Mouse (Mus musculus): ENCODE measurements around the gene Dguok. TPM values are rescaled to one million over a fixed set of nuclear protein-coding genes. Genes with fewer than 3 reads are reported as not detected.

Gene Dguok
- total RNA-seq (2012; rRNA removed): 11.1 and 11.5 TPM in 2 replicates
- 14.6 and 16.7 TPM in 2 replicates for total RNA-seq (2014; rRNA removed)
- polyA plus RNA-seq (2012; ENCODE audit: insufficient read length, low read depth): 8.0 and 8.7 TPM in 2 replicates

- Histone ChIP-seq H3K27ac (ENCODE audit: insufficient read depth, low read depth) (peak within 1 kb of the TSS; percentile 96), H3K27me3 (replicated peaks) (no peaks in the 10 kb centered on the region), H3K36me3 (replicated peaks in 1 of 2; ENCODE audit: control insufficient read depth in 1 of 2, insufficient read depth in 1 of 2, low read length in 1 of 2) (peaks cover 0 to 14% of the 10 kb centered on the region in 2 experiments), H3K9ac (ENCODE audit: insufficient read depth, low read depth) (peak within 1 kb of the TSS; percentile 74), H3K9me3 (replicated peaks; ENCODE audit: low read length) (no peaks in the 10 kb centered on the region), H3K79me2 (replicated peaks; ENCODE audit: control insufficient read depth, extremely low read depth, insufficient read depth, poor library complexity, severe bottlenecking) (no peaks in the 10 kb centered on the region; the same call in 1 of the 2 replicates), H3K4me2 (ENCODE audit: insufficient read depth, low read depth, poor library complexity, severe bottlenecking) (peak within 1 kb of the TSS; percentile 84), H3K4me3 (replicated peaks in 1 of 3; ENCODE audit: low read depth in 2 of 3, low read length in 2 of 3, poor library complexity in 1 of 3) (peak within 1 kb of the TSS; percentile 62 to 84 (median 73)), H3K4me1 (ENCODE audit: control insufficient read depth in 1 of 2, insufficient read depth in 2 of 2) (peaks cover 17 to 48% of the 10 kb centered on the region in 2 experiments)
- dilution Hi-C loops (cut with MboI; ENCODE audit: extremely low pct_ligation_motif_present, extremely low pct_unique_long_range_greater_than_20kb, low sequenced_read_pairs): no loop called here
- in situ Hi-C loops (cut with MboI; ENCODE audit: low pct_ligation_motif_present, low pct_unique_long_range_greater_than_20kb, low sequenced_read_pairs): loop anchor here (5.0 kb wide), 1 partner anchor 154 kb away; no protein-coding TSS in a partner anchor
- DNase-seq (ENCODE audit: extremely low read depth): peak; percentile 99
- TF ChIP-seq ETS1 (conservative IDR thresholded peaks at IDR 0.05; ENCODE audit: low read depth, low read length) (peak; percentile 67), TBP (conservative IDR thresholded peaks at IDR 0.05; ENCODE audit: low read depth, low read length) (peak; percentile 80), CTCF (conservative IDR thresholded peaks at IDR 0.05 in 1 of 2, IDR thresholded peaks at IDR 0.05 in 1 of 2; ENCODE audit: low read depth in 2 of 2, low read length in 2 of 2) (no peak), MEF2A (IDR thresholded peaks at IDR 0.05; ENCODE audit: borderline replicate concordance, low read depth, low read length) (peak; percentile 90), MAFK (IDR thresholded peaks at IDR 0.05; ENCODE audit: insufficient replicate concordance, low read length) (0 out of 2 replicates have a peak, but pooled peaks have one; percentile 25), USF2 (conservative IDR thresholded peaks at IDR 0.05; ENCODE audit: low read depth, low read length) (no peak), SMC3 (IDR thresholded peaks at IDR 0.05; ENCODE audit: low read depth, low read length) (no peak), USF1 (IDR thresholded peaks at IDR 0.05; ENCODE audit: low read depth, low read length) (peak; percentile 25; the same call in 1 of the 2 replicates), MAX (IDR thresholded peaks at IDR 0.05; ENCODE audit: low read length) (peak; percentile 91), POLR2A (IDR thresholded peaks at IDR 0.05; ENCODE audit: low read depth, low read length) (peak; percentile 94), RCOR1 (conservative IDR thresholded peaks at IDR 0.05; ENCODE audit: low read depth, low read length) (peak; percentile 89), JUND (conservative IDR thresholded peaks at IDR 0.05; ENCODE audit: low read depth, low read length) (no peak), MXI1 (IDR thresholded peaks at IDR 0.05; ENCODE audit: low read depth, low read length) (peak; percentile 96), RAD21 (IDR thresholded peaks at IDR 0.05; ENCODE audit: low read depth, low read length) (no peak), MAZ (IDR thresholded peaks at IDR 0.05; ENCODE audit: low read depth, low read length) (peak; percentile 80), E2F4 (IDR thresholded peaks at IDR 0.05; ENCODE audit: insufficient replicate concordance, low read depth, low read length) (no peak), BHLHE40 (IDR thresholded peaks at IDR 0.05; ENCODE audit: low read depth, low read length) (peak; percentile 23; the same call in 1 of the 2 replicates), HCFC1 (IDR thresholded peaks at IDR 0.05; ENCODE audit: low read depth, low read length) (peak; percentile 94), ZC3H11A (IDR thresholded peaks at IDR 0.05; ENCODE audit: low read depth, low read length) (no peak), UBTF (IDR thresholded peaks at IDR 0.05; ENCODE audit: low read depth, low read length) (peak; percentile 78; the same call in 1 of the 2 replicates), ZKSCAN1 (IDR thresholded peaks at IDR 0.05; ENCODE audit: borderline replicate concordance, low read depth, low read length) (no peak), JUN (IDR thresholded peaks at IDR 0.05; ENCODE audit: insufficient read depth, low read depth, low read length) (no peak), CHD1 (IDR thresholded peaks at IDR 0.05; ENCODE audit: low read depth, low read length) (peak; percentile 90; the same call in 1 of the 2 replicates), IRF4 (IDR thresholded peaks at IDR 0.05; ENCODE audit: low read depth, low read length) (no peak; the same call in 1 of the 2 replicates), GABPA (IDR thresholded peaks at IDR 0.05; ENCODE audit: insufficient replicate concordance, low read depth, low read length) (peak; percentile 86), PAX5 (IDR thresholded peaks at IDR 0.05; ENCODE audit: low read length) (no peak), ELF1 (IDR thresholded peaks at IDR 0.05; ENCODE audit: low read depth, low read length) (peak; percentile 99), CHD2 (IDR thresholded peaks at IDR 0.05; ENCODE audit: low read length) (peak; percentile 99), KAT2A (IDR thresholded peaks at IDR 0.05; ENCODE audit: insufficient replicate concordance, low read length) (peak; percentile 84; the same call in 1 of the 2 replicates), MYC (IDR thresholded peaks at IDR 0.05; ENCODE audit: low read depth, low read length) (peak; percentile 91), ZMIZ1 (IDR thresholded peaks at IDR 0.05; ENCODE audit: low read depth, low read length) (peak; percentile 90), EP300 (IDR thresholded peaks at IDR 0.05; ENCODE audit: low read length) (no peak), SIN3A (IDR thresholded peaks at IDR 0.05; ENCODE audit: low read length) (peak; percentile 88), POLR2AphosphoS2 (IDR thresholded peaks at IDR 0.05; ENCODE audit: low read depth, low read length) (peak; percentile 84; the same call in 1 of the 2 replicates), ZNF384 (IDR thresholded peaks at IDR 0.05; ENCODE audit: low read depth, low read length) (peak; percentile 80), TCF12 (IDR thresholded peaks at IDR 0.05; ENCODE audit: low read depth, low read length) (peak; percentile 83), NRF1 (IDR thresholded peaks at IDR 0.05; ENCODE audit: low read depth, low read length) (peak; percentile 68)
These were observed at the start of gene Dguok for GRCm38 (mm10) chr6:83506258-83507167. TSS of gene Dguok (minus strand) at chr6:83506969.

Data from CH12.LX (cell line).